Mouse (Mus musculus): Measurements from ENCODE around the gene Ttc7. TPM values are rescaled to one million over a fixed set of nuclear protein-coding genes. Genes with fewer than 3 reads are reported as not detected.

Ttc7 gene
- polyA plus RNA-seq, 1 experiment: 6.3 TPM

DNA sequence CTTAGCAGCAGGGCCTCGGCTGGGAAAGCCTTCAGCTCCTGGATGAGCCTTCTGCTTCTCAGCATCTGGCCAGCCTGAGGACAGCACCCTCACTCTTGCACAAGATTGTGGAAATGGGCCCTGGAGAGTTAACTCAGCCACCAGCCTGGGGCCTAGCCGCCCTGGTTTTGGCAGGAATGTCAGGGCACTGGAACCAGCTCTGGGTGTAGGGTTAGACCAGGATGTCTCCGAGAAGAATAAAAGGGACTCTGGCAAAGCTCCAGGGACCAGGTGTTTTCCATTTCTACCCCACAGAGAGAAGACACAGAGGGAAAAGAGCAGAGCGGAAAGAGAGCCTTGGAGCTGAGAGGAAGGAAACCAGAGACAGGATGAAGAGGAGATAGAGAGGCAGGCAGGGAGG, 84.5 kb downstream of the Ttc7 start:
- Histone ChIP-seq H3K27me3 (ENCODE audit: control insufficient read depth, insufficient read depth, low read length) (no peaks in the 10 kb centered on the region), H3K4me1 (ENCODE audit: control insufficient read depth, insufficient read depth, low read length) (peaks cover 20% of the 10 kb centered on the region), H3K27ac (ENCODE audit: insufficient read depth, low read length) (no peak overlapping the region), H3K4me3 (replicated peaks; ENCODE audit: insufficient read depth, low read depth, low read length) (no peak overlapping the region)
- no peak for TF ChIP-seq CTCF (IDR thresholded peaks at IDR 0.05; ENCODE audit: borderline replicate concordance, insufficient read depth, low read depth, low read length)
- TF ChIP-seq POLR2A (IDR thresholded peaks at IDR 0.05; ENCODE audit: borderline replicate concordance, insufficient read depth, low read length): no peak
- DNase-seq: no peak
- 27% methylated on average over 4 of the region's 4 CpGs for WGBS

GRCm38 (mm10) chr17:87367640-87368039, 85.0 kb downstream of the Ttc7 start:
- H3K4me3 ChIP-seq (replicated peaks; ENCODE audit: insufficient read depth, low read depth, low read length): no peak overlapping the region
- H3K27me3 ChIP-seq (ENCODE audit: control insufficient read depth, insufficient read depth, low read length): no peaks in the 10 kb centered on the region
- peak; percentile 42 to 43 for DNase-seq
- TF ChIP-seq CTCF (IDR thresholded peaks at IDR 0.05; ENCODE audit: borderline replicate concordance, insufficient read depth, low read depth, low read length): no peak
- no peak for TF ChIP-seq POLR2A (IDR thresholded peaks at IDR 0.05; ENCODE audit: borderline replicate concordance, insufficient read depth, low read length)
- H3K4me1 ChIP-seq (ENCODE audit: control insufficient read depth, insufficient read depth, low read length): peaks cover 20% of the 10 kb centered on the region
- H3K27ac ChIP-seq (ENCODE audit: insufficient read depth, low read length): no peak overlapping the region
- 45% methylated on average over 3 of the region's 3 CpGs for WGBS

GRCm38 (mm10) chr17:87368481-87368880, 85.8 kb downstream of the Ttc7 start:
- TF ChIP-seq CTCF (IDR thresholded peaks at IDR 0.05; ENCODE audit: borderline replicate concordance, insufficient read depth, low read depth, low read length): no peak
- no peak for TF ChIP-seq POLR2A (IDR thresholded peaks at IDR 0.05; ENCODE audit: borderline replicate concordance, insufficient read depth, low read length)
- 89% methylated on average over 10 of the region's 10 CpGs for WGBS
- no peak overlapping the region for H3K27ac ChIP-seq (ENCODE audit: insufficient read depth, low read length)
- DNase-seq: no peak
- H3K27me3 ChIP-seq (ENCODE audit: control insufficient read depth, insufficient read depth, low read length): no peaks in the 10 kb centered on the region
- H3K4me3 ChIP-seq (replicated peaks; ENCODE audit: insufficient read depth, low read depth, low read length): no peak overlapping the region
- H3K4me1 ChIP-seq (ENCODE audit: control insufficient read depth, insufficient read depth, low read length): peaks cover 20% of the 10 kb centered on the region

- Histone ChIP-seq H3K27me3 (ENCODE audit: control insufficient read depth, insufficient read depth, low read length) (no peaks in the 10 kb centered on the region), H3K4me1 (ENCODE audit: control insufficient read depth, insufficient read depth, low read length) (peaks cover 20% of the 10 kb centered on the region), H3K27ac (ENCODE audit: insufficient read depth, low read length) (no peak overlapping the region), H3K4me3 (replicated peaks; ENCODE audit: insufficient read depth, low read depth, low read length) (no peak overlapping the region)
- no peak for TF ChIP-seq POLR2A (IDR thresholded peaks at IDR 0.05; ENCODE audit: borderline replicate concordance, insufficient read depth, low read length)
- TF ChIP-seq CTCF (IDR thresholded peaks at IDR 0.05; ENCODE audit: borderline replicate concordance, insufficient read depth, low read depth, low read length): no peak
- no peak for DNase-seq
- WGBS: 50% methylated on average over 18 of the region's 18 CpGs
These were observed 86.6 kb downstream of the Ttc7 start for GRCm38 (mm10) chr17:87369270-87369759.

- no peak for DNase-seq
- TF ChIP-seq CTCF (IDR thresholded peaks at IDR 0.05; ENCODE audit: borderline replicate concordance, insufficient read depth, low read depth, low read length): no peak
- no peak for TF ChIP-seq POLR2A (IDR thresholded peaks at IDR 0.05; ENCODE audit: borderline replicate concordance, insufficient read depth, low read length)
- H3K27me3 ChIP-seq (ENCODE audit: control insufficient read depth, insufficient read depth, low read length): no peaks in the 10 kb centered on the region
- WGBS: 83% methylated on average over 7 of the region's 7 CpGs
- no peak overlapping the region for H3K4me3 ChIP-seq (replicated peaks; ENCODE audit: insufficient read depth, low read depth, low read length)
- peaks cover 20% of the 10 kb centered on the region for H3K4me1 ChIP-seq (ENCODE audit: control insufficient read depth, insufficient read depth, low read length)
- no peak overlapping the region for H3K27ac ChIP-seq (ENCODE audit: insufficient read depth, low read length)
These were observed 89.5 kb downstream of the Ttc7 start for GRCm38 (mm10) chr17:87372189-87372588.

GRCm38 (mm10) chr17:87373327-87373726, 90.6 kb downstream of the Ttc7 start:
- DNase-seq: no peak
- Histone ChIP-seq H3K4me1 (ENCODE audit: control insufficient read depth, insufficient read depth, low read length) (peaks cover 13% of the 10 kb centered on the region), H3K27ac (ENCODE audit: insufficient read depth, low read length) (no peak overlapping the region), H3K27me3 (ENCODE audit: control insufficient read depth, insufficient read depth, low read length) (no peaks in the 10 kb centered on the region), H3K4me3 (replicated peaks; ENCODE audit: insufficient read depth, low read depth, low read length) (no peak overlapping the region)
- TF ChIP-seq POLR2A (IDR thresholded peaks at IDR 0.05; ENCODE audit: borderline replicate concordance, insufficient read depth, low read length) (no peak), CTCF (IDR thresholded peaks at IDR 0.05; ENCODE audit: borderline replicate concordance, insufficient read depth, low read depth, low read length) (no peak)
- 95% methylated on average over 9 of the region's 9 CpGs for WGBS

- Histone ChIP-seq H3K4me3 (replicated peaks; ENCODE audit: insufficient read depth, low read depth, low read length) (no peak overlapping the region), H3K27ac (ENCODE audit: insufficient read depth, low read length) (no peak overlapping the region), H3K4me1 (ENCODE audit: control insufficient read depth, insufficient read depth, low read length) (peaks cover 5% of the 10 kb centered on the region), H3K27me3 (ENCODE audit: control insufficient read depth, insufficient read depth, low read length) (no peaks in the 10 kb centered on the region)
- WGBS: 88% methylated on average over 10 of the region's 10 CpGs
- no peak for DNase-seq
- TF ChIP-seq CTCF (IDR thresholded peaks at IDR 0.05; ENCODE audit: borderline replicate concordance, insufficient read depth, low read depth, low read length) (no peak), POLR2A (IDR thresholded peaks at IDR 0.05; ENCODE audit: borderline replicate concordance, insufficient read depth, low read length) (no peak)
These were observed 93.3 kb downstream of the Ttc7 start for GRCm38 (mm10) chr17:87375941-87376511.

- 90% methylated on average over 6 of the region's 6 CpGs for whole genome bisulfite sequencing
These were observed 94.3 kb downstream of the Ttc7 start for GRCm38 (mm10) chr17:87376831-87377471.

More at GRCm38 (mm10) chr17:87376831-87377471, 94.3 kb downstream of the Ttc7 start:
- peaks cover 5% of the 10 kb centered on the region for H3K4me1 ChIP-seq (ENCODE audit: control insufficient read depth, insufficient read depth, low read length)
- DNase-seq: no peak
- H3K4me3 ChIP-seq (replicated peaks; ENCODE audit: insufficient read depth, low read depth, low read length): no peak overlapping the region
- no peak overlapping the region for H3K27ac ChIP-seq (ENCODE audit: insufficient read depth, low read length)
- no peaks in the 10 kb centered on the region for H3K27me3 ChIP-seq (ENCODE audit: control insufficient read depth, insufficient read depth, low read length)
- no peak for TF ChIP-seq CTCF (IDR thresholded peaks at IDR 0.05; ENCODE audit: borderline replicate concordance, insufficient read depth, low read depth, low read length)
- TF ChIP-seq POLR2A (IDR thresholded peaks at IDR 0.05; ENCODE audit: borderline replicate concordance, insufficient read depth, low read length): no peak

Measured in cerebellum, adult 2 months (tissue).